Mouse (Mus musculus) limb, embryonic 14.5 days (tissue): ENCODE results near the gene Tbl1x. TPM values are rescaled to one million over a fixed set of nuclear protein-coding genes. Genes with fewer than 3 reads are reported as not detected.

Experiments used
- ATAC-seq: fragments of 200-750 bp; cut with Nextera tagmentation; 2 replicates; pipeline ENCODE4 v1.8.0; 2017; ENCODE audit warnings: low read depth, moderate number of reproducible peaks, moderate TSS enrichment; ENCODE audit not compliant: low FRiP score
- DNase-seq: peaks from one replicate; pipeline ENCODE4 v3.0.0-alpha.2; 2015; ENCODE audit warnings: low spot score
- H3K27ac ChIP-seq: fragments of 300-500 bp; sonication (generic); replicated peaks from 2 replicates; pipeline ENCODE4 v1.5.1; 2014; ENCODE audit warnings: low read depth, mild to moderate bottlenecking, low read length, moderate library complexity, mixed read lengths
- H3K27me3 ChIP-seq: fragments of 300-500 bp; sonication (generic); 2 replicates; pipeline ENCODE4 v1.6.1; 2014; ENCODE audit warnings: low read length, mixed read lengths; ENCODE audit not compliant: control insufficient read depth, insufficient read depth
- H3K36me3 ChIP-seq: fragments of 300-500 bp; sonication (generic); 2 replicates; pipeline ENCODE4 v1.6.1; 2014; ENCODE audit warnings: mild to moderate bottlenecking, low read length, moderate library complexity, mixed read lengths; ENCODE audit not compliant: control insufficient read depth, insufficient read depth
- H3K4me1 ChIP-seq: fragments of 300-500 bp; sonication (generic); 2 replicates; pipeline ENCODE4 v1.6.1; 2014; ENCODE audit warnings: antibody characterized with exemption, low read length, mixed read lengths; ENCODE audit not compliant: control insufficient read depth, insufficient read depth
- H3K4me2 ChIP-seq: fragments of 300-500 bp; sonication (generic); replicated peaks from 2 replicates; pipeline ENCODE4 v1.6.1; 2014; ENCODE audit warnings: low read depth, mild to moderate bottlenecking, low read length, moderate library complexity; ENCODE audit not compliant: severe bottlenecking
- H3K4me3 ChIP-seq: fragments of 300-500 bp; sonication (generic); replicated peaks from 2 replicates; pipeline ENCODE4 v1.5.1; 2014; ENCODE audit warnings: low read length
- H3K9ac ChIP-seq: fragments of 300-500 bp; sonication (generic); 2 replicates; pipeline ENCODE4 v1.6.1; 2014; ENCODE audit warnings: mild to moderate bottlenecking, low read depth, low read length, moderate library complexity; ENCODE audit not compliant: severe bottlenecking
- H3K9me3 ChIP-seq: fragments of 300-500 bp; sonication (generic); 2 replicates; pipeline ENCODE4 v1.6.1; 2016; ENCODE audit warnings: low read length; ENCODE audit not compliant: control insufficient read depth
- POLR2A ChIP-seq: fragments of 200-500 bp; IDR thresholded peaks from 2 replicates; pipeline ENCODE4 v1.8.0; 2012; ENCODE audit warnings: inconsistent platforms, mild to moderate bottlenecking, moderate library complexity, borderline replicate concordance; ENCODE audit not compliant: insufficient read depth, insufficient read length; ENCODE audit errors: extremely low read depth
- WGBS: fragments of 180-500 bp; shearing (Covaris S2); extraction: QIAGEN DNeasy Blood & Tissue Kit; methylation state at CpG from one replicate; pipeline ENCODE4 v1.1.7; 2014; 5-methylcytosine and 5-hydroxymethylcytosine counted together
- polyA plus RNA-seq, 2 experiments: library from polyadenylated mRNA; depleted of rRNA in 1 of 2; stranded (reverse) in 1 of 2; unstranded in 1 of 2; fragments of >200 nt; fragmentation: Nextera tagmentation in 1 of 2; extraction: Ambion mirVana in 1 of 2; gene quantifications; 2 replicates each; pipeline versions ENCODE4 v1.2.1 to v1.2.3; 2012 to 2014

The Tbl1x gene
- polyA plus RNA-seq, 2 experiments = 56.8 to 77.2 TPM

DNA sequence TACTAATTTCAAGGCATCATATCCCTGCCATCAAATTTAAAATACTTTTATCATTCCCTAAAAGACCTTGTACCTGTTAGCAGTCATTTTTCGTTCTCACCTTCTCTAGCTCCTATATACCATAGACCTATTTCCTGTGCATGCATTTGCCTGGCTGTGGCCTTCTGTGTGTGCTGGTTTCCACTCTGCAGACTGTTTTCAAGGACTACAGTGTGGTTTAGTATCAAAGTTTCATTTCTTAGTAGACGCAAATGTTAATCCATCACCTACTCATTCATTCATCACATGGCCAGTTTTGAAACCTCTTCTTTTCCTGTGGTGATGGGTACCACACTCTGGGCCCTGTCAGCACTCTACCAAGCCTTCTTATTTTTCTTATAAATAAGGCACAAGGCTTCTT lies 75.2 kb downstream of the Tbl1x start:
- Histone ChIP-seq H3K27ac (no peak overlapping the region), H3K4me3 (no peak overlapping the region), H3K9ac (no peak overlapping the region), H3K4me1 (no peaks in the 10 kb centered on the region), H3K27me3 (no peaks in the 10 kb centered on the region), H3K9me3 (no peaks in the 10 kb centered on the region), H3K36me3 (no peaks in the 10 kb centered on the region), H3K4me2 (no peak overlapping the region)
- DNase-seq = no peak
- no peak for TF ChIP-seq POLR2A
- ATAC-seq = no peak
- WGBS = 95% methylated on average over 2 of the region's 2 CpGs

DNA sequence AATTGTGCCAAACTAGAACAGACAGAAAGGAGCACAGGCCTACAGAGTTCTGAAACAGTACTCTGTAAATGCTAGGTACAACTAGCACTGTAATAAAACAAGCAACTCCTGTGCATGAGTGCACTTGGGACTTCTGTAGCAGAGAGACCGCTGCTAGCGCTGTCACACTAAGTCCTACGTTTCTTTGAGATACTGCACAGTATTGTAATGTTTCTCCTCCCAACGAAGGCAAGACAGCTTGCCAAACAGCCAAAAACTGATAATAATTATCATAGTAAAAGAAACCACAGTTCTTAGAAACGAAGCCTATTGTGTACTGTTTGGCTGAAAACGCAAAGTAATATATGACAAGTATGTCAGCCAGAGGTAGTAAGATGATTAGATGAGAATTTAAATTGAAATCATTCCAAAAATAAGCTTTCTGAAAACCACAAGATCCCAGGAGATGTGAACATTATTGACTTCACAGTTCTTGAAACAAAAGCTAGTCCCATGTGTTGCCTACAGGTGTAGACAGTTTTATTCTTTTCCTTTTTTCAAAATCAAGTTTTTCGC lies 83.9 kb downstream of the Tbl1x start:
- Histone ChIP-seq H3K4me2 (no peak overlapping the region), H3K36me3 (no peaks in the 10 kb centered on the region), H3K9me3 (no peaks in the 10 kb centered on the region), H3K27me3 (no peaks in the 10 kb centered on the region), H3K9ac (no peak overlapping the region), H3K27ac (no peak overlapping the region), H3K4me3 (no peak overlapping the region), H3K4me1 (no peaks in the 10 kb centered on the region)
- DNase-seq = no peak
- no peak for TF ChIP-seq POLR2A
- 71% methylated on average over 7 of the region's 7 CpGs for WGBS
- no peak for ATAC-seq

DNA sequence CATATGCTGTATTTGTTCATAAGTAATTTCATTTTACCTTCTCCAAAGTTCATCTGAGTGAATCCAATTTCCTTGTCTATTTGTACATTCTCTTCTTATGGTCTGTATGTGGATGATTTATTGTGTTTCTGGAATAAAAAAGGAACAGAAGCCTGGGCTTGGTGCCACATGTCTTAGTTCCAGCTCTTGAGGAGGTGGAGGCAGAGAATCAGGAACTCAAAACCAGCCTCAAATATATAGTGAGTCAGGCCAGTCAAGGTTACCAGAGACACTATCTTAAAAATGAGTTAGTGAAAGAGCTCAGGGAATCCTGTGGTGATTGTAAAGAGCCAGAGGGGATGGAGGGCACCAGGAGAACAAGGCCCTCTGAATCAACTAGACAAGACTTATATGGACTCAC lies 86.9 kb downstream of the Tbl1x start:
- DNase-seq (no peak), ATAC-seq (no peak)
- H3K9ac ChIP-seq = no peak overlapping the region
- H3K4me2 ChIP-seq = no peak overlapping the region
- no peaks in the 10 kb centered on the region for H3K27me3 ChIP-seq
- H3K36me3 ChIP-seq = no peaks in the 10 kb centered on the region
- no peak overlapping the region for H3K4me3 ChIP-seq
- H3K27ac ChIP-seq = no peak overlapping the region
- H3K4me1 ChIP-seq = no peaks in the 10 kb centered on the region
- H3K9me3 ChIP-seq = no peaks in the 10 kb centered on the region
- TF ChIP-seq POLR2A = no peak

DNA sequence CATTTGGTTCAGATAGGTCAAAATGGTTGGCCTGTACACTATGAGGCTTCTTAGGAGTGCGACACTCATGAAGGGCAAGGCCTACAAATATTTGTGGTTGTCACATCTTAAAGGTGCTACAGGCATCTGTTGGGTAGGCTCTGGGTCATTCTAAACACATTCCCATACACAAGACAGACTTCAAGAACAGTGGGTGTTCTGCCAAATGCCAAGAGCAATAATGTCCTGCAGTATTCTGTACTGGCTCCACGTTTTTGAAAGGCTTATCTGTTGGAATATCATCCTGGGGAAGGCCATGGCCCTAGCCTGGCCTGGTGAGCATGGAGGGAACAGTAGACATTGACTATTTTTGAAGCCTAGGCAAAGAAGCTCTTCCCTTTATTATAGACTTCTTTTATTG lies 87.9 kb downstream of the Tbl1x start:
- TF ChIP-seq POLR2A = no peak
- DNase-seq (no peak), ATAC-seq (no peak)
- Histone ChIP-seq H3K27me3 (no peaks in the 10 kb centered on the region), H3K27ac (no peak overlapping the region), H3K4me3 (no peak overlapping the region), H3K4me2 (no peak overlapping the region), H3K9me3 (no peaks in the 10 kb centered on the region), H3K9ac (no peak overlapping the region), H3K4me1 (no peaks in the 10 kb centered on the region), H3K36me3 (no peaks in the 10 kb centered on the region)
- 78% methylated on average over 2 of the region's 2 CpGs for WGBS

DNA sequence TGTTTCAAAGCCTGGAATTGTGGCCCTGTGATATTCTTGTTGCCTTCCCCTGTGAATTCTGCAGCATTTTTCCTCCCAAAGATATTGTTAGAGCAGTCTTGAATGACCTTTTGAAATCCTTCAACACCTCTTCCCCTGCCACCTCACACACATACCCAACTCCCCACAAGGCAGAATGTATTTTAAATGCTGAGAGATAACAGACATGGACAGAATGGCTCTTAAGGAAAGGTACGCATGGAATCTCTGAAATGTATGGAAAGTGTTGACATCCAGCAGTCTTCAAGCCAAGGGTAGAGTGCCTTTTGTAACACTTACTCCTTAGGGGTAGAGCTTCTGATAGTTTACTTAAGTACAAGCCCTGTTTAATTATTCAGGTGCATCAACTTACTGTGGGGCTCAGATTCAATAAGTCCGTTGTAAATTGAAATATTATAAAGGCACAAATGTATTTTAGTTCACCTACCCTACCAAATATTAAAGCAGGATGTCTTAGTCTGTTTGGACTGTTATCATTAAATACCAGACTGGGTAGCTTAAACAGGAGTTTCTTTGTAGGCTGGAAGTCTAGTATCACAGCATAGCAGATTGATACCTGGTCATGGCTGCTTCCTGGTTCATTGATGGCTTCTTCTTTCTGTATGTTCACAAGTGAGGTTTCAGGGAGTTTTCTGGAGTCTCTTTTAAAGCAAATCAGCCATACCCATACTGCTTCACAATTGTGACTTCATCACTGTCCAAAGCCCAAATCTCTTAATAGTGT lies 92.9 kb downstream of the Tbl1x start:
- no peak overlapping the region for H3K27ac ChIP-seq
- H3K36me3 ChIP-seq = no peaks in the 10 kb centered on the region
- no peak overlapping the region for H3K9ac ChIP-seq
- 87% methylated on average over 2 of the region's 2 CpGs for WGBS
- no peaks in the 10 kb centered on the region for H3K9me3 ChIP-seq
- H3K4me3 ChIP-seq = no peak overlapping the region
- no peak for ATAC-seq
- H3K27me3 ChIP-seq = no peaks in the 10 kb centered on the region
- no peak for DNase-seq
- H3K4me1 ChIP-seq = no peaks in the 10 kb centered on the region
- TF ChIP-seq POLR2A = no peak
- no peak overlapping the region for H3K4me2 ChIP-seq
